Mouse (Mus musculus): Measurements from ENCODE around the gene Cyb561a3.

GRCm38 (mm10) chr19:10587231-10587630 lies 10.3 kb downstream of the Cyb561a3 start:
- no peak for TF ChIP-seq CTCF (IDR thresholded peaks at IDR 0.05; ENCODE audit: extremely low read depth, insufficient read depth, low read length)
- TF ChIP-seq POLR2A (IDR thresholded peaks at IDR 0.05; ENCODE audit: extremely low read depth, insufficient read depth, low read length), result no peak

Data from cortical plate, adult 2 months (tissue).